Mouse (Mus musculus): ENCODE data around the gene Pde2a. TPM values are rescaled to one million over a fixed set of nuclear protein-coding genes. Genes with fewer than 3 reads are reported as not detected.

Gene Pde2a
- polyA plus RNA-seq, 1 experiment from 2014 or later: 11.5 TPM

GRCm38 (mm10) chr7:101462327-101463068 is 41.0 kb downstream of the Pde2a start:
- H3K4me3 ChIP-seq: no peak overlapping the region
- ATAC-seq (ENCODE audit: extremely low read depth, insufficient number of reproducible peaks, low FRiP score, low TSS enrichment): no peak
- 72% methylated on average over 14 of the region's 14 CpGs for WGBS
- no peak overlapping the region for H3K27ac ChIP-seq (replicated peaks)
- H3K4me2 ChIP-seq: no peak overlapping the region
- no peaks in the 10 kb centered on the region for H3K36me3 ChIP-seq
- H3K4me1 ChIP-seq: peaks cover 65% of the 10 kb centered on the region
- H3K27me3 ChIP-seq (replicated peaks): peaks cover 32% of the 10 kb centered on the region
- H3K9ac ChIP-seq: no peak overlapping the region
- H3K9me3 ChIP-seq: no peaks in the 10 kb centered on the region

- WGBS: 55% methylated on average over 11 of the region's 11 CpGs
- H3K9me3 ChIP-seq: no peaks in the 10 kb centered on the region
- no peak overlapping the region for H3K9ac ChIP-seq
- peaks cover 20% of the 10 kb centered on the region for H3K27me3 ChIP-seq (replicated peaks)
- no peak overlapping the region for H3K27ac ChIP-seq (replicated peaks)
- H3K4me3 ChIP-seq: no peak overlapping the region
- H3K4me2 ChIP-seq: no peak overlapping the region
- no peaks in the 10 kb centered on the region for H3K36me3 ChIP-seq
- H3K4me1 ChIP-seq: peaks cover 61% of the 10 kb centered on the region
- no peak for ATAC-seq (ENCODE audit: extremely low read depth, insufficient number of reproducible peaks, low FRiP score, low TSS enrichment)
These were observed 42.3 kb downstream of the Pde2a start for GRCm38 (mm10) chr7:101463665-101464271.

- Histone ChIP-seq H3K4me2 (no peak overlapping the region), H3K9me3 (no peaks in the 10 kb centered on the region), H3K27me3 (replicated peaks) (peaks cover 10% of the 10 kb centered on the region; the same call in 1 of the 2 replicates), H3K4me1 (peaks cover 59% of the 10 kb centered on the region), H3K9ac (no peak overlapping the region), H3K27ac (replicated peaks) (peak overlapping the region; percentile 53), H3K4me3 (no peak overlapping the region), H3K36me3 (no peaks in the 10 kb centered on the region)
- ATAC-seq (ENCODE audit: extremely low read depth, insufficient number of reproducible peaks, low FRiP score, low TSS enrichment): no peak
- WGBS: 54% methylated on average over 4 of the region's 4 CpGs
These were observed 43.4 kb downstream of the Pde2a start for GRCm38 (mm10) chr7:101464927-101465326.

GRCm38 (mm10) chr7:101465392-101465791 is 43.9 kb downstream of the Pde2a start:
- Histone ChIP-seq H3K9ac (peak overlapping the region; percentile 47), H3K36me3 (no peaks in the 10 kb centered on the region), H3K4me1 (peaks cover 54% of the 10 kb centered on the region), H3K27ac (replicated peaks) (peak overlapping the region; percentile 53), H3K9me3 (no peaks in the 10 kb centered on the region), H3K4me2 (0 out of 2 replicates have a peak overlapping the region, but pooled peaks have one; percentile 13), H3K27me3 (replicated peaks) (peaks cover 10% of the 10 kb centered on the region; the same call in 1 of the 2 replicates), H3K4me3 (no peak overlapping the region)
- WGBS: 14% methylated on average over 14 of the region's 14 CpGs
- 0 out of 2 replicates have a peak, but pooled peaks have one; percentile 12 for ATAC-seq (ENCODE audit: extremely low read depth, insufficient number of reproducible peaks, low FRiP score, low TSS enrichment)

- peak overlapping the region; percentile 53 for H3K27ac ChIP-seq (replicated peaks)
- H3K4me2 ChIP-seq: no peak overlapping the region
- no peaks in the 10 kb centered on the region for H3K36me3 ChIP-seq
- H3K9ac ChIP-seq: peak overlapping the region; percentile 47; the same call in 1 of the 2 replicates
- 57% methylated on average over 8 of the region's 8 CpGs for WGBS
- no peaks in the 10 kb centered on the region for H3K9me3 ChIP-seq
- H3K4me3 ChIP-seq: no peak overlapping the region
- ATAC-seq (ENCODE audit: extremely low read depth, insufficient number of reproducible peaks, low FRiP score, low TSS enrichment): no peak
- H3K4me1 ChIP-seq: peaks cover 48% of the 10 kb centered on the region
- peaks cover 10% of the 10 kb centered on the region; the same call in 1 of the 2 replicates for H3K27me3 ChIP-seq (replicated peaks)
These were observed 44.5 kb downstream of the Pde2a start for GRCm38 (mm10) chr7:101465850-101466580.

GRCm38 (mm10) chr7:101466581-101467081 is 45.1 kb downstream of the Pde2a start:
- WGBS: 68% methylated on average over 6 of the region's 6 CpGs
- peak; percentile 9; the same call in 1 of the 2 replicates for ATAC-seq (ENCODE audit: extremely low read depth, insufficient number of reproducible peaks, low FRiP score, low TSS enrichment)
- Histone ChIP-seq H3K4me3 (no peak overlapping the region), H3K9me3 (no peaks in the 10 kb centered on the region), H3K36me3 (no peaks in the 10 kb centered on the region), H3K27ac (replicated peaks) (peak overlapping the region; percentile 53; the same call in 1 of the 2 replicates), H3K27me3 (replicated peaks) (peaks cover 5% of the 10 kb centered on the region; the same call in 1 of the 2 replicates), H3K9ac (no peak overlapping the region), H3K4me2 (no peak overlapping the region), H3K4me1 (peaks cover 45% of the 10 kb centered on the region)

GRCm38 (mm10) chr7:101471423-101471822 is 49.9 kb downstream of the Pde2a start:
- no peaks in the 10 kb centered on the region for H3K9me3 ChIP-seq
- 83% methylated on average over 2 of the region's 2 CpGs for WGBS
- H3K4me2 ChIP-seq: no peak overlapping the region
- H3K9ac ChIP-seq: no peak overlapping the region
- H3K4me1 ChIP-seq: peaks cover 42% of the 10 kb centered on the region
- ATAC-seq (ENCODE audit: extremely low read depth, insufficient number of reproducible peaks, low FRiP score, low TSS enrichment): no peak
- no peak overlapping the region for H3K27ac ChIP-seq (replicated peaks)
- no peaks in the 10 kb centered on the region for H3K36me3 ChIP-seq
- H3K4me3 ChIP-seq: no peak overlapping the region
- 0 out of 2 replicates have a peak, but pooled peaks cover 6% of the 10 kb centered on the region for H3K27me3 ChIP-seq (replicated peaks)

GRCm38 (mm10) chr7:101471968-101472480 is 50.5 kb downstream of the Pde2a start:
- H3K9me3 ChIP-seq: no peaks in the 10 kb centered on the region
- no peak overlapping the region for H3K4me3 ChIP-seq
- H3K27me3 ChIP-seq (replicated peaks): 0 out of 2 replicates have a peak, but pooled peaks cover 10% of the 10 kb centered on the region
- no peak for ATAC-seq (ENCODE audit: extremely low read depth, insufficient number of reproducible peaks, low FRiP score, low TSS enrichment)
- H3K9ac ChIP-seq: no peak overlapping the region
- H3K4me1 ChIP-seq: peaks cover 36% of the 10 kb centered on the region
- peak overlapping the region; percentile 53; the same call in 1 of the 2 replicates for H3K27ac ChIP-seq (replicated peaks)
- no peaks in the 10 kb centered on the region for H3K36me3 ChIP-seq
- H3K4me2 ChIP-seq: no peak overlapping the region
- WGBS: 75% methylated on average over 3 of the region's 3 CpGs

- Histone ChIP-seq H3K9me3 (no peaks in the 10 kb centered on the region), H3K4me1 (peaks cover 33% of the 10 kb centered on the region), H3K27ac (replicated peaks) (peak overlapping the region; percentile 53), H3K27me3 (replicated peaks) (0 out of 2 replicates have a peak, but pooled peaks cover 10% of the 10 kb centered on the region), H3K36me3 (no peaks in the 10 kb centered on the region), H3K4me3 (no peak overlapping the region), H3K4me2 (peak overlapping the region; percentile 16), H3K9ac (no peak overlapping the region)
- WGBS: 35% methylated on average over 10 of the region's 10 CpGs
- ATAC-seq (ENCODE audit: extremely low read depth, insufficient number of reproducible peaks, low FRiP score, low TSS enrichment): no peak
These were observed 51.4 kb downstream of the Pde2a start for GRCm38 (mm10) chr7:101472598-101473558.

GRCm38 (mm10) chr7:101474399-101474811 is 52.9 kb downstream of the Pde2a start:
- ATAC-seq (ENCODE audit: extremely low read depth, insufficient number of reproducible peaks, low FRiP score, low TSS enrichment): no peak
- WGBS: 61% methylated on average over 5 of the region's 5 CpGs
- Histone ChIP-seq H3K9ac (no peak overlapping the region), H3K27ac (replicated peaks) (no peak overlapping the region), H3K36me3 (no peaks in the 10 kb centered on the region), H3K27me3 (replicated peaks) (0 out of 2 replicates have a peak, but pooled peaks cover 18% of the 10 kb centered on the region), H3K4me3 (no peak overlapping the region), H3K4me2 (no peak overlapping the region), H3K4me1 (peaks cover 32% of the 10 kb centered on the region), H3K9me3 (no peaks in the 10 kb centered on the region)

Measured in heart, embryonic 13.5 days (tissue).